Comparison of ENCODE assay signal across 8 mouse cellular contexts in genomic region chr1:138135637-138136372, GRCm38 (mm10). TPM values are rescaled to one million over a fixed set of nuclear protein-coding genes. Genes with fewer than 3 reads are reported as not detected.
DNase-seq lines count a peak whose midpoint lies in the region; ATAC-seq and TF ChIP-seq lines count a peak whose summit lies in the region.

No protein-coding gene starts in this region.

- peaks cover 5% of the 10 kb centered on the region for H3K36me3 ChIP-seq in spleen, adult 2 months (ENCODE audit: control insufficient read depth, insufficient read depth, low read length)
- no peaks in the 10 kb centered on the region for H3K36me3 ChIP-seq in forebrain, postnatal 0 days (ENCODE audit: insufficient read depth)
- no peaks in the 10 kb centered on the region for H3K36me3 ChIP-seq in megakaryocyte, embryonic 14.5 days (replicated peaks; ENCODE audit: low read length)
- H3K36me3 ChIP-seq in stomach, postnatal 0 days (ENCODE audit: control insufficient read depth, insufficient read depth, low read length), result no peaks in the 10 kb centered on the region

- no peaks in the 10 kb centered on the region for H3K9me3 ChIP-seq in forebrain, postnatal 0 days (ENCODE audit: low read length)
- H3K9me3 ChIP-seq in megakaryocyte, embryonic 14.5 days, result no peaks in the 10 kb centered on the region
- H3K9me3 ChIP-seq in stomach, postnatal 0 days (ENCODE audit: control insufficient read depth, low read length), result no peaks in the 10 kb centered on the region

- no peaks in the 10 kb centered on the region for H3K27me3 ChIP-seq in spleen, adult 2 months (ENCODE audit: control insufficient read depth, insufficient read depth, low read length)
- no peaks in the 10 kb centered on the region for H3K27me3 ChIP-seq in forebrain, postnatal 0 days (ENCODE audit: insufficient read depth, low read length)
- H3K27me3 ChIP-seq in megakaryocyte, embryonic 14.5 days (replicated peaks), result no peaks in the 10 kb centered on the region
- no peaks in the 10 kb centered on the region for H3K27me3 ChIP-seq in stomach, postnatal 0 days (ENCODE audit: control insufficient read depth, insufficient read depth, low read length)

- TF ChIP-seq POLR2A in spleen, adult 2 months (IDR thresholded peaks at IDR 0.05; ENCODE audit: low read depth, low read length), result no peak

- H3K27ac ChIP-seq in spleen, adult 2 months (ENCODE audit: insufficient read depth, low read length), result peak overlapping the region; percentile 81
- H3K27ac ChIP-seq in forebrain, postnatal 0 days (ENCODE audit: low read depth, low read length), result peak overlapping the region; percentile 85
- no peak overlapping the region for H3K27ac ChIP-seq in stomach, postnatal 0 days (replicated peaks)

- peak overlapping the region; percentile 50 for H3K4me2 ChIP-seq in forebrain, postnatal 0 days (ENCODE audit: low read depth)
- peak overlapping the region; percentile 37; the same call in 1 of the 2 replicates for H3K4me2 ChIP-seq in stomach, postnatal 0 days (replicated peaks; ENCODE audit: low read depth)

- no peak for TF ChIP-seq CTCF in spleen, adult 2 months (IDR thresholded peaks at IDR 0.05; ENCODE audit: extremely low read depth, insufficient read depth, insufficient read length, insufficient replicate concordance)
- TF ChIP-seq CTCF in forebrain, postnatal 0 days (IDR thresholded peaks at IDR 0.05; ENCODE audit: low read depth), result no peak
- no peak for TF ChIP-seq CTCF in stomach, postnatal 0 days (IDR thresholded peaks at IDR 0.05; ENCODE audit: low read depth)

- TF ChIP-seq EP300 in stomach, postnatal 0 days (optimal IDR thresholded peaks at IDR 0.05), result no peak

- H3K4me1 ChIP-seq in spleen, adult 2 months (ENCODE audit: control insufficient read depth, insufficient read depth, insufficient read length), result peaks cover 45% of the 10 kb centered on the region
- H3K4me1 ChIP-seq in forebrain, postnatal 0 days (ENCODE audit: insufficient read depth), result peaks cover 4% of the 10 kb centered on the region; the same call in 1 of the 2 replicates
- H3K4me1 ChIP-seq in megakaryocyte, embryonic 14.5 days, result peaks cover 41% of the 10 kb centered on the region
- no peaks in the 10 kb centered on the region for H3K4me1 ChIP-seq in stomach, postnatal 0 days (replicated peaks; ENCODE audit: control insufficient read depth, insufficient read depth)

- WGBS in spleen, adult 2 months, result 25% methylated on average over 9 of the region's 9 CpGs
- WGBS in forebrain, postnatal 0 days, result 15% methylated on average over 9 of the region's 9 CpGs
- WGBS in stomach, postnatal 0 days, result 64% methylated on average over 9 of the region's 9 CpGs

- H3K9ac ChIP-seq in forebrain, postnatal 0 days, result peak overlapping the region; percentile 48
- no peak overlapping the region for H3K9ac ChIP-seq in stomach, postnatal 0 days (ENCODE audit: low read length)

- ATAC-seq in forebrain, postnatal 0 days, result no peak
- no peak for ATAC-seq in stomach, postnatal 0 days (ENCODE audit: low FRiP score, low TSS enrichment)

- DNase-seq in spleen, adult 2 months (ENCODE audit: low read depth in 1 of 2, low spot score in 2 of 2), result no peak
- no peak for DNase-seq in spleen, adult 12 weeks (ENCODE audit: low spot score)
- no peak for DNase-seq in forebrain, postnatal 0 days
- no peak for DNase-seq in stomach, postnatal 0 days (ENCODE audit: low spot score)
- no peak for DNase-seq in urinary bladder, postnatal 14 days (ENCODE audit: low spot score)
- no peak for DNase-seq in cerebellum, adult 9-10 months
- no peak for DNase-seq in layer of hippocampus, postnatal 10 days (ENCODE audit: low spot score in 2 of 2)

- H3K4me3 ChIP-seq in spleen, adult 2 months (ENCODE audit: extremely low read depth, insufficient read depth, insufficient read length), result peak overlapping the region; percentile 34
- peak overlapping the region; percentile 31 for H3K4me3 ChIP-seq in forebrain, postnatal 0 days (ENCODE audit: low read depth, low read length)
- peak overlapping the region; percentile 90 for H3K4me3 ChIP-seq in megakaryocyte, embryonic 14.5 days (replicated peaks)
- H3K4me3 ChIP-seq in stomach, postnatal 0 days (ENCODE audit: low read depth, low read length), result no peak overlapping the region

RNA-seq across cellular contexts. Expression of gene Ptprc, which starts 39.7 kb away (rescaled TPM):
- 239 and 294 TPM in 2 replicates for polyA plus RNA-seq in spleen, adult 2 months (2012; rRNA removed)
- 1.7 and 2.5 TPM in 2 replicates for total RNA-seq in forebrain, postnatal 0 days (2014; rRNA removed)
- 0.63 and 1.1 TPM in 2 replicates for polyA plus RNA-seq in forebrain, postnatal 0 days (2015; fragmentation: Nextera tagmentation; extraction: Ambion mirVana)
- polyA plus RNA-seq in megakaryocyte, embryonic 14.5 days (2012; ENCODE audit: insufficient read depth, low replicate concordance), result 2.1 TPM in 1 of 2 replicates, not detected in the other
- polyA plus RNA-seq in stomach, postnatal 0 days (2015; fragmentation: Nextera tagmentation; extraction: Ambion mirVana), result 1.8 and 2.5 TPM in 2 replicates
- total RNA-seq in layer of hippocampus, postnatal 10 days (2021), result 1 to 10 TPM; 2.3 to 2.6 TPM

Comparison
In these comparisons a context has a peak if more than half of its experiments do, and no peak if none do; other contexts are left out.
1. RNA of gene Ptprc, which starts 39.7 kb away (polyA plus RNA-seq): 239 to 294 TPM in spleen, adult 2 months; 1.8 to 2.5 TPM in stomach, postnatal 0 days, 2.1 TPM in megakaryocyte, embryonic 14.5 days and 0.63 to 1.1 TPM in forebrain, postnatal 0 days; every median in the first group is over 10 times any median in the second.